Mouse (Mus musculus) lung, postnatal 14 days (tissue): ENCODE measurements around the gene Ssxb1.
"Not testable (repeated sequence)": the region's sequence is repeated elsewhere in the genome, so short reads cannot be mapped to it uniquely, and the experiment has no call there.

Source experiments
- DNase-seq: peaks from one replicate; pipeline ENCODE4 v3.0.0; 2021

Gene Ssxb1

GRCm38 (mm10) chrX:8413005-8413404 lies at the start of gene Ssxb1:
Gene Ssxb1 (plus strand): TSS chrX:8413305.
- DNase-seq, result not testable (repeated sequence)

GRCm38 (mm10) chrX:8366678-8367077 lies 46.4 kb upstream of the Ssxb1 start, which contains the start of gene Ssxb9:
Gene Ssxb9 (plus strand): TSS chrX:8366978.
- not testable (repeated sequence) for DNase-seq

- DNase-seq, result not testable (repeated sequence)
Observed at GRCm38 (mm10) chrX:8461626-8462025, 48.5 kb downstream of the Ssxb1 start, which contains the start of gene Ssxb2. Gene Ssxb2 (minus strand): TSS chrX:8461726.
